Mouse (Mus musculus): ENCODE measurements around the gene Cped1. TPM values are rescaled to one million over a fixed set of nuclear protein-coding genes. Genes with fewer than 3 reads are reported as not detected.

Cped1 gene
- polyA plus RNA-seq, 2 experiments = 1.8 to 2.5 TPM

DNA sequence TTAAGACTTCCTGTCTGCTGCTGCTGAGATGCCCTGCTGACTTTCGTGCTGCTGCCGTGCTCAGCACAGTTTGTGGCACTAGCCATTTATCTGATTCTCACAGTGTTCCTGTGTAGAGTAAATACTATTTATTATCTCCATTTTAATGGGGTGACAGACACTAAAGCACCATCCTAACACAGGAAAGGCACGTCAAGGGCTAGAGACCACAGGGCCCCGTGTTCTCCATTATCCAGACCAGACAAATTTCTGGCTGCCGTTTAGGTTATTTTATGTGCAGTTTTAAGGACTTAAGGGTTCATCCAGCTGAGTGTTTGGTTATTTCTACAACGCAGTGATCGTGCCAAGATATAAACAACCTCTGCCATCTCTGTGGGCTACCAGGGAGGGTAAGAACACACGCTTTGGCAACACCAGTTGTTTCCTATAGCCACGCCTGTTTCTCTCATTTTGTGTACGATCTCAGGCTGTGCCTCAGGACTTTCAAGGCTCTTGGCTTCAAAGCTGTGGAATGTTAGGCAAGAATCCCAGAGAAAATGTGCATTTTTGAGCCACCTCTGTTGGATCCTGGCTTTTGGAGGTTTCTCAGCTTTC lies 149.4 kb downstream of the Cped1 start:
- H3K4me3 ChIP-seq (ENCODE audit: insufficient read depth in 1 of 2, low read depth in 2 of 2, low read length in 2 of 2) = no peak overlapping the region
- H3K36me3 ChIP-seq (replicated peaks; ENCODE audit: control insufficient read depth, insufficient read depth, low read depth) = no peaks in the 10 kb centered on the region
- no peak overlapping the region for H3K27ac ChIP-seq
- no peaks in the 10 kb centered on the region for H3K27me3 ChIP-seq (ENCODE audit: control insufficient read depth, insufficient read depth, low read length)
- no peak overlapping the region for H3K9ac ChIP-seq (replicated peaks)
- ATAC-seq (ENCODE audit: insufficient read depth) (no peak), DNase-seq (ENCODE audit: low read depth in 3 of 3, low spot score in 3 of 3) (no peak)
- no peaks in the 10 kb centered on the region; a peak in 1 of 4 replicates for H3K4me1 ChIP-seq (replicated peaks; ENCODE audit: control insufficient read depth in 2 of 2, insufficient read depth in 2 of 2, low read length in 1 of 2)
- H3K4me2 ChIP-seq (ENCODE audit: low read depth) = no peak overlapping the region
- TF ChIP-seq CTCF (IDR thresholded peaks at IDR 0.05; ENCODE audit: low read depth) (no peak), EP300 (IDR thresholded peaks at IDR 0.05; ENCODE audit: low read depth) (no peak)
- no peaks in the 10 kb centered on the region for H3K9me3 ChIP-seq (ENCODE audit: control insufficient read depth, low read length)
- 13% methylated on average over 10 of the region's 10 CpGs for WGBS (ENCODE audit: insufficient replicate concordance)

DNA sequence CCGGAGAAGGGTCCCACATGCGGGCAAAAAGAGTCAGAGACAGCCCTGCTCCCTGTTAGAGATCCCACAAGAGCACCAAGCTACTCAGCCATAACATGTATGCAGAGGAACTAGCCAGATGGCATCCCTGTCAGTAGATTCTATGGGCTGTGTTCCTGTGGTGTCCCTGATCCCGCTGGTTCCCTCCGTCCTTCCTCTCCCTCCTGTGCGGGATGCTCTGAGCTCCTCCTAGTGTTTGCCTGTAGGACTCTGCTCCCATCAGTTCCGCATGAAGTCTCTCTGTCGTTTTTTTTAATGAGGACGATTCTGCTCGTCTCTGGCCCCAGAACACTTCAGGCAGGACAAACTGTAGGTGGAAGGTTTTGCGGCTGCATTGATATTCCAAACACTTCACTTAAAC lies 151.1 kb downstream of the Cped1 start:
- no peak for DNase-seq (ENCODE audit: low read depth in 3 of 3, low spot score in 3 of 3)
- WGBS (ENCODE audit: insufficient replicate concordance) = 60% methylated on average over 10 of the region's 10 CpGs

GRCm38 (mm10) chr6:22140786-22141185 lies 155.1 kb downstream of the Cped1 start:
- ATAC-seq (ENCODE audit: insufficient read depth) (no peak), DNase-seq (ENCODE audit: low read depth in 3 of 3, low spot score in 3 of 3) (no peak)
- H3K27me3 ChIP-seq (ENCODE audit: control insufficient read depth, insufficient read depth, low read length) = no peaks in the 10 kb centered on the region
- H3K9me3 ChIP-seq (ENCODE audit: control insufficient read depth, low read length) = no peaks in the 10 kb centered on the region
- no peak overlapping the region for H3K4me2 ChIP-seq (ENCODE audit: low read depth)
- H3K4me3 ChIP-seq (ENCODE audit: insufficient read depth in 1 of 2, low read depth in 2 of 2, low read length in 2 of 2) = no peak overlapping the region
- WGBS (ENCODE audit: insufficient replicate concordance) = 62% methylated on average over 8 of the region's 8 CpGs
- H3K27ac ChIP-seq = no peak overlapping the region
- no peaks in the 10 kb centered on the region for H3K4me1 ChIP-seq (replicated peaks; ENCODE audit: control insufficient read depth in 2 of 2, insufficient read depth in 2 of 2, low read length in 1 of 2)
- no peak overlapping the region for H3K9ac ChIP-seq (replicated peaks)
- TF ChIP-seq EP300 (IDR thresholded peaks at IDR 0.05; ENCODE audit: low read depth) = no peak
- no peaks in the 10 kb centered on the region for H3K36me3 ChIP-seq (replicated peaks; ENCODE audit: control insufficient read depth, insufficient read depth, low read depth)

More for the DNA sequence above, 151.1 kb downstream of the Cped1 start:
- no peak overlapping the region for H3K9ac ChIP-seq (replicated peaks)
- no peak overlapping the region for H3K27ac ChIP-seq
- no peak overlapping the region for H3K4me3 ChIP-seq (ENCODE audit: insufficient read depth in 1 of 2, low read depth in 2 of 2, low read length in 2 of 2)
- no peaks in the 10 kb centered on the region; a peak in 1 of 4 replicates for H3K4me1 ChIP-seq (replicated peaks; ENCODE audit: control insufficient read depth in 2 of 2, insufficient read depth in 2 of 2, low read length in 1 of 2)
- no peaks in the 10 kb centered on the region for H3K9me3 ChIP-seq (ENCODE audit: control insufficient read depth, low read length)
- no peak for ATAC-seq (ENCODE audit: insufficient read depth)
- H3K4me2 ChIP-seq (ENCODE audit: low read depth) = no peak overlapping the region
- no peaks in the 10 kb centered on the region for H3K36me3 ChIP-seq (replicated peaks; ENCODE audit: control insufficient read depth, insufficient read depth, low read depth)
- TF ChIP-seq EP300 (IDR thresholded peaks at IDR 0.05; ENCODE audit: low read depth) (no peak), CTCF (IDR thresholded peaks at IDR 0.05; ENCODE audit: low read depth) (no peak)
- no peaks in the 10 kb centered on the region for H3K27me3 ChIP-seq (ENCODE audit: control insufficient read depth, insufficient read depth, low read length)

GRCm38 (mm10) chr6:22147236-22147635 lies 161.5 kb downstream of the Cped1 start:
- Histone ChIP-seq H3K27ac (no peak overlapping the region), H3K27me3 (ENCODE audit: control insufficient read depth, insufficient read depth, low read length) (no peaks in the 10 kb centered on the region), H3K4me2 (ENCODE audit: low read depth) (no peak overlapping the region), H3K36me3 (replicated peaks; ENCODE audit: control insufficient read depth, insufficient read depth, low read depth) (no peaks in the 10 kb centered on the region), H3K4me3 (ENCODE audit: insufficient read depth in 1 of 2, low read depth in 2 of 2, low read length in 2 of 2) (no peak overlapping the region), H3K4me1 (replicated peaks; ENCODE audit: control insufficient read depth in 2 of 2, insufficient read depth in 2 of 2, low read length in 1 of 2) (no peaks in the 10 kb centered on the region; a peak in 1 of 4 replicates), H3K9me3 (ENCODE audit: control insufficient read depth, low read length) (no peaks in the 10 kb centered on the region), H3K9ac (replicated peaks) (no peak overlapping the region)
- TF ChIP-seq EP300 (IDR thresholded peaks at IDR 0.05; ENCODE audit: low read depth) (no peak), CTCF (IDR thresholded peaks at IDR 0.05; ENCODE audit: low read depth) (no peak)
- DNase-seq (ENCODE audit: low read depth in 3 of 3, low spot score in 3 of 3) (no peak), ATAC-seq (ENCODE audit: insufficient read depth) (no peak)
- WGBS (ENCODE audit: insufficient replicate concordance) = 68% methylated on average over 4 of the region's 4 CpGs

GRCm38 (mm10) chr6:22148511-22148910 lies 162.8 kb downstream of the Cped1 start:
- TF ChIP-seq CTCF (IDR thresholded peaks at IDR 0.05; ENCODE audit: low read depth) (no peak), EP300 (IDR thresholded peaks at IDR 0.05; ENCODE audit: low read depth) (no peak)
- Histone ChIP-seq H3K27ac (no peak overlapping the region), H3K4me3 (ENCODE audit: insufficient read depth in 1 of 2, low read depth in 2 of 2, low read length in 2 of 2) (no peak overlapping the region), H3K36me3 (replicated peaks; ENCODE audit: control insufficient read depth, insufficient read depth, low read depth) (no peaks in the 10 kb centered on the region), H3K9me3 (ENCODE audit: control insufficient read depth, low read length) (no peaks in the 10 kb centered on the region), H3K9ac (replicated peaks) (no peak overlapping the region), H3K4me2 (ENCODE audit: low read depth) (no peak overlapping the region), H3K27me3 (ENCODE audit: control insufficient read depth, insufficient read depth, low read length) (no peaks in the 10 kb centered on the region), H3K4me1 (replicated peaks; ENCODE audit: control insufficient read depth in 2 of 2, insufficient read depth in 2 of 2, low read length in 1 of 2) (no peaks in the 10 kb centered on the region; a peak in 1 of 4 replicates)
- WGBS (ENCODE audit: insufficient replicate concordance) = 59% methylated on average over 2 of the region's 2 CpGs
- ATAC-seq (ENCODE audit: insufficient read depth) = no peak
- no peak for DNase-seq (ENCODE audit: low read depth in 3 of 3, low spot score in 3 of 3)
